Mouse (Mus musculus) ES-E14 (cell line): ENCODE data around the gene Cubn. TPM values are rescaled to one million over a fixed set of nuclear protein-coding genes. Genes with fewer than 3 reads are reported as not detected.

Experiments used
- DNase-seq: peaks from one replicate; pipeline ENCODE4 v3.0.0-alpha.2; 2013; ENCODE audit warnings: low read depth, low spot score
- H3K27ac ChIP-seq: 2 replicates; pipeline ENCODE4 v1.5.1; 2012; ENCODE audit warnings: low read depth, mild to moderate bottlenecking, low read length, moderate library complexity, mixed read lengths; ENCODE audit not compliant: poor library complexity, insufficient read depth, severe bottlenecking
- H3K36me3 ChIP-seq: 2 replicates; pipeline ENCODE4 v1.6.1; 2012; ENCODE audit warnings: mild to moderate bottlenecking, low read length, moderate library complexity, mixed read lengths; ENCODE audit not compliant: control insufficient read depth, poor library complexity, insufficient read depth, severe bottlenecking
- H3K4me1 ChIP-seq, 2 experiments: fragments of 150-350 bp in 1 of 2; sonication (generic) in 1 of 2; 2 replicates each; pipeline ENCODE4 v1.6.1; 2012; ENCODE audit warnings: low read length in 2 of 2, mild to moderate bottlenecking in 1 of 2, mixed read lengths in 1 of 2; ENCODE audit not compliant: control insufficient read depth in 2 of 2, insufficient read depth in 2 of 2, poor library complexity in 1 of 2
- H3K4me3 ChIP-seq, 2 experiments: fragments of 150-350 bp in 1 of 2; sonication (generic) in 1 of 2; 2 replicates each; pipeline ENCODE4 v1.5.1; 2012; ENCODE audit warnings: low read length in 2 of 2, low read depth in 1 of 2, mild to moderate bottlenecking in 1 of 2, mixed read lengths in 1 of 2; ENCODE audit not compliant: insufficient read depth in 1 of 2, poor library complexity in 1 of 2, severe bottlenecking in 1 of 2
- H3K9ac ChIP-seq: 2 replicates; pipeline ENCODE4 v1.6.1; 2012; ENCODE audit warnings: low read depth, mild to moderate bottlenecking, low read length, mixed read lengths; ENCODE audit not compliant: poor library complexity, insufficient read depth, severe bottlenecking
- H3K9me3 ChIP-seq: fragments of 150-350 bp; sonication (generic); 2 replicates; pipeline ENCODE4 v1.6.1; 2012; ENCODE audit warnings: low read depth, mild to moderate bottlenecking, low read length; ENCODE audit not compliant: control insufficient read depth, insufficient read depth
- CHD2 ChIP-seq: IDR thresholded peaks from 2 replicates; pipeline ENCODE4 v1.6.1; 2014; ENCODE audit warnings: mild to moderate bottlenecking, low read depth, low read length, inconsistent platforms
- HCFC1 ChIP-seq: IDR thresholded peaks from 2 replicates; pipeline ENCODE4 v1.6.1; 2012; ENCODE audit warnings: low read length, inconsistent platforms, borderline replicate concordance; ENCODE audit not compliant: insufficient read depth
- MAFK ChIP-seq: IDR thresholded peaks from 2 replicates; pipeline ENCODE4 v1.6.1; 2014; ENCODE audit warnings: mild to moderate bottlenecking, low read depth, low read length, inconsistent platforms; ENCODE audit not compliant: insufficient read depth
- ZC3H11A ChIP-seq: IDR thresholded peaks from 2 replicates; pipeline ENCODE4 v1.6.1; 2012; ENCODE audit warnings: low read depth, mild to moderate bottlenecking, inconsistent platforms, low read length, borderline replicate concordance
- ZNF384 ChIP-seq: IDR thresholded peaks from 2 replicates; pipeline ENCODE4 v1.6.1; 2012; ENCODE audit warnings: low read depth, low read length, inconsistent platforms
- in situ Hi-C, 2 experiments: fragments of 600-800 bp; cut with MboI; formaldehyde crosslinking; loops; one replicate each; pipeline ENCODE4 v1.15.1; 2025; ENCODE audit warnings: low sequenced_read_pairs in 2 of 2, inconsistent platforms in 1 of 2; ENCODE audit not compliant: unreplicated experiment in 2 of 2
- total RNA-seq: library from RNA; depleted of rRNA; stranded (reverse); fragments of 300-350 nt; gene quantifications from 2 replicates; pipeline ENCODE4 v1.2.3, GENCODE M21; 2012

The Cubn gene
- total RNA-seq, 1 experiment = 18.2 TPM

GRCm38 (mm10) chr2:13501553-13501952, 9.9 kb upstream of the Cubn start:
- in situ Hi-C loops = no loop called here
- TF ChIP-seq ZC3H11A = no peak
- TF ChIP-seq HCFC1 = no peak
- TF ChIP-seq CHD2 = no peak
- TF ChIP-seq ZNF384 = no peak
- no peak for TF ChIP-seq MAFK
- no peak for DNase-seq
- Histone ChIP-seq H3K9ac (no peak overlapping the region), H3K27ac (no peak overlapping the region), H3K36me3 (no peaks in the 10 kb centered on the region), H3K9me3 (no peaks in the 10 kb centered on the region), H3K4me1 (no peaks in the 10 kb centered on the region), H3K4me3 (no peak overlapping the region)

GRCm38 (mm10) chr2:13500298-13500999, 8.8 kb upstream of the Cubn start:
- no peak for DNase-seq
- H3K9me3 ChIP-seq = no peaks in the 10 kb centered on the region
- H3K9ac ChIP-seq = no peak overlapping the region
- H3K4me3 ChIP-seq = no peak overlapping the region
- no peaks in the 10 kb centered on the region for H3K36me3 ChIP-seq
- in situ Hi-C loops = no loop called here
- H3K4me1 ChIP-seq = no peaks in the 10 kb centered on the region
- no peak overlapping the region for H3K27ac ChIP-seq
- no peak for TF ChIP-seq ZC3H11A

- no peaks in the 10 kb centered on the region for H3K36me3 ChIP-seq
- H3K4me1 ChIP-seq = no peaks in the 10 kb centered on the region
- no peak for DNase-seq
- no peak for TF ChIP-seq MAFK
- TF ChIP-seq ZNF384 = no peak
- no peak for TF ChIP-seq CHD2
- TF ChIP-seq HCFC1 = no peak
- no peak for TF ChIP-seq ZC3H11A
- H3K9ac ChIP-seq = no peak overlapping the region
- H3K4me3 ChIP-seq = no peak overlapping the region
- in situ Hi-C loops = no loop called here
- H3K9me3 ChIP-seq = no peaks in the 10 kb centered on the region
- no peak overlapping the region for H3K27ac ChIP-seq
Measured at GRCm38 (mm10) chr2:13499196-13499595, 7.6 kb upstream of the Cubn start.

GRCm38 (mm10) chr2:13496087-13496486, 4.5 kb upstream of the Cubn start:
- Histone ChIP-seq H3K36me3 (no peaks in the 10 kb centered on the region), H3K4me3 (no peak overlapping the region), H3K9ac (no peak overlapping the region), H3K4me1 (no peaks in the 10 kb centered on the region), H3K9me3 (no peaks in the 10 kb centered on the region), H3K27ac (no peak overlapping the region)
- no peak for DNase-seq
- in situ Hi-C loops = no loop called here
- TF ChIP-seq CHD2 (no peak), ZNF384 (no peak), HCFC1 (no peak), MAFK (no peak), ZC3H11A (no peak)

GRCm38 (mm10) chr2:13492927-13493326, 1.3 kb upstream of the Cubn start:
- H3K9ac ChIP-seq = no peak overlapping the region
- TF ChIP-seq ZNF384 = no peak
- no peak for TF ChIP-seq MAFK
- no peak for TF ChIP-seq ZC3H11A
- no peak for TF ChIP-seq HCFC1
- no peak for TF ChIP-seq CHD2
- H3K36me3 ChIP-seq = no peaks in the 10 kb centered on the region
- H3K4me1 ChIP-seq = no peaks in the 10 kb centered on the region
- no peak for DNase-seq
- no peak overlapping the region for H3K27ac ChIP-seq
- in situ Hi-C loops = no loop called here
- no peaks in the 10 kb centered on the region for H3K9me3 ChIP-seq
- H3K4me3 ChIP-seq = no peak overlapping the region
